Mouse (Mus musculus) neural tube, embryonic 10.5 days (tissue): ENCODE data around the gene Trio.

Experiments used
- DNase-seq: peaks from one replicate; pipeline ENCODE4 v3.0.0-alpha.2; 2017; ENCODE audit warnings: low spot score; ENCODE audit errors: extremely low spot score

The Trio gene

DNA sequence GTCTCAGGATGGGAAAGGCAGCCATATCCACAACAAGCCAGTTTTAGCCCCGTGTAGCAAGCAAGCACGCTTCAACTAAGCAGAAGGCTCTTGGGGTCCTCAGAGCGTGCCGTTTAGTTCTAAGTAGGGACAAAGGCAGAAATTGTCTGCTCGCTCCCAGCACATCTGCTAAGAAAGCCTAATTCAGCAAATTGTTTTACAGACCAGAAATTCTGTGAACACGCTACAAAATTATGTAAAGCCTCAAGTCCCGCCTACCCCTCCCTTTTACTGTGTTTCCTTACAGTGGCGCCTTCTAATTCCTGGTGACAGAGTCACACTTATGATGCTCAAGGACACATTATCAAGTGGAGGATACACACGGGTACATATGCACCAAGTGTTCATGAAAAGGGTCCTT, 80.1 kb downstream of the Trio start:
- DNase-seq = no peak

DNA sequence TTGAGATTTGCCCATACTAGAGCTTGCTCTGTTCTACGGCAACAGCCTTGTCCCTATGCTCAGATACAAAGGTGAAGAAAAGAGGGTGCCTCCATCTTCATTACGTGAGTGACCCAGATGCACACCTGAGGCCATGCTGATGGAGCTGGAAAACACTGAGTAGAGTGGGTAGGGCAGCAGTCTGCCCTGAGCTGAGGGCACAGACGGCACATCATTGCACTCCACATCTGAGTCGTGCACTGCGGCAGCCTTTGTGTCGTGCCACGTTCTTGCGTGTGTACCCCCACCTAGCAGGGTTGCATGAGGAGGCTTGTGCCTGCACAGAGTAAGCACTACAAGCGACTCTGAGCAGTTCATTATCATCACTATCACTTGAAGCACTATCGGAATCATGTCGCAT, 80.8 kb downstream of the Trio start:
- no peak for DNase-seq

DNA sequence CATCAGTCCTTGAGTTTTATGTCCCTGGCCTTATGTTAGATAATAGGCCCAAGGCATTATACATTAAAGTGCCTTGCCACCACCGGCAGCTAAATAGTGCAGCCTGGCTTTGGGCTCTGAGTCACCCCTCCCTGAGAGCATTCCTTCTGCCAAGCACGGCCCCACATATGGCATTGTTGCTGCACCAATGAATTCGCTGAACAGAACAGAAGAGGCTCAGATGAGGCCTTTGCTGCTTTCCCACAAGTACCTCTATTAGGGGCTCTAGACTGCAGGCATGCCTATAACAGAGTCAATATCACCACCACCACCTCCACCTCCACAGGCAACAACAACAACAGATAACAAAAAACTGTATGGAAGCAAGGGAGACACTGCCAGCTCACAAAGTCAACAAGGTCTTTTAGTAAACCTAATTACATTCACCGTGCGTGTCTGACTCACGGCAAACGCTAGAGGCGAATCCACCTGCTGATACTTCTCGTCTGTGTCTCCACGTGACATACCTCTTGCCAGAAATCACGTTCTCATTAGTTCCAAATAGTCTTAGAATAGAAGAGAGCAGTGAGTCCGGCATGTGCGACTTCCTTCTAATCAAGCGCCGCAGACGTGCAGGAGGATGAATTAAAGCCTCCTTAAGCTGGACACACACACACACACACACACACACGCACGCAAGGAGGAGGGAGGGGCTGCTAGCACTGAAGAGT, 82.0 kb downstream of the Trio start:
- no peak for DNase-seq

DNA sequence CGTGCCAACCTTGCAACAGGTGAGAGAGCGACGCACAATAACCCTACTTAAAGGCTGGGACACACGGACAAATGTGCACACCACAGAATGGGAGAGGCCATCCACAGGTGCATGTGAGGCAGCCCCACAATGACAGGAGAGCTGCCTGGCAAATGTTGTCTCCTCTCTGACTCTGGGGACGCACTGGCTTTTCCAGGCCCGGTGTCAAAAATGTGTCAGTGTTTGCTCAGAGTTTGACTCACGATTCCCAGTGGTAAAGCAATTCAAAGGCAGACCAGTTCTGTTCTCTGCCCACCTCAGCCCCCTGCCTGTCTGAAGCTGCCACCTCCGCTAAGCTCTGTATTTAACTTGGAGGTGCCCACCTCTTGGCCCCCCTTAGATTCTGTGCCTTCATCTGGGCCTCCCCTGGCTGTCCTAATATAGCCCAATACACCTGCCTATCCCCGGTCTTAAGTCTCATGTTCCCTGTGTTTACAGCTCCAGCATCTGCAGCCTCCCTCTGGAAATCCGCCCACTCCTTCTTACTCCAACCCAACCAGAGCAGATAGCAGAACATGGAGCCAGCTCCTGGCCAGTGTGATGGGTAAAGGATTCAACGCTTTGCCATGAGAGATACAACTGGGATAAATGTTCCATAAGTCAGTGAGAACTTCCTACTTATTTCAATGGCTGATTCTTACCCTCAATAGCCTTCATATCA, 83.3 kb downstream of the Trio start:
- DNase-seq = no peak

DNA sequence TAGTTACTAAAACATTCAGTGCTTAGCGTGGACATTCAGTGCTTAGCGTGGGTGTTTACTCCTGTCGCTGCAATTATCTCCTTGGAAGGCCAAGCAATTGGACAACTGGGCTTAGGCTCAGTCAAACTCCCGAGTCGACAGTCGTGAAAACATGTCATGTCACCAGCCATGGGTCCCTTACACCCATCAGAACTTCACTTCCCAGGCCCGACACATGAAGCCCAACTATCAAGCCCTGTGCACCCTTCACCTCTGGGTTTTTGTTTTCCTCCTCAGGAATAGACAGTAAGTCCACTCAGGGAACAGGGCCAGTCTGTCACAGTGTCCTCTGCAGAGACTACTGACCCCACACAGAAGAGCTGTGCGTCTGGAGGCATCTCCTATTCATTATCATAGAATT, 84.2 kb downstream of the Trio start:
- no peak for DNase-seq

DNA sequence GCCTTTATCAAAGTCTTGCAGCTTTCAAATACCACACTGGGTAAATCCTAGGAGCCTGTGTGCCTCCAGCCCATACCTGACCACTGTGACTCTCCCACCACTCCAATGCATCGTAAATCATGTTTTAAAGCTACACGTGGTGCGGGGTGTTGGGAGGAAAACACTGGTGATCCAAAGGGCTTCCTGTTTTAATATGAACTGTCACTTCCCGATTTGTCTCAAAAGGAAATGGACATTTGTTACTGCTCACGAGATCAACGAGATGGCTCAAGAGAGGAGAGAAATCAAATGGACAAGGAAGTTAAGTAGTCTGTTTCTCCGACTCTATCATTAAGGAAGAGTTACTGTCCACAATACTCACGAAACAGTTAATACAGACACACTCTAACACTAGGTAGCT, 84.6 kb downstream of the Trio start:
- no peak for DNase-seq

DNA sequence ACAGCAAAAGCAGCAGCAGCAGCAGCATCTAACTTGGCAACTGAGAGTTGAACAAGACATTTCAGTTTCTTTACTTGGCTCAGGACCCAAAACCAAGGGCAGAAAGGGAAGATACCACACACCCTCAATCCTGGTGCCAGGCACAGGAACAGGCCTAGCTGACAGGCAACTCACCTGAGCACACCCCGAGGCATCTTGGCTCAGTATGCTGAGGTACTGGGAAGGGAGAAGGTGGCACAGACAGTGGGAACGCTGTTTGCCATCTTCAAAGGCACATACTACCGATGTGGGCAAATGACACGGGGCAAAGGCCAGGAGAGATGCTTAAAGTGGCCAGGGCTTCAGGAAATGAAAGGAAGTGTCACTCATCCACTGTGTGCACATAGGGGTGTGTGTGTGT, 85.6 kb downstream of the Trio start:
- no peak for DNase-seq

DNA sequence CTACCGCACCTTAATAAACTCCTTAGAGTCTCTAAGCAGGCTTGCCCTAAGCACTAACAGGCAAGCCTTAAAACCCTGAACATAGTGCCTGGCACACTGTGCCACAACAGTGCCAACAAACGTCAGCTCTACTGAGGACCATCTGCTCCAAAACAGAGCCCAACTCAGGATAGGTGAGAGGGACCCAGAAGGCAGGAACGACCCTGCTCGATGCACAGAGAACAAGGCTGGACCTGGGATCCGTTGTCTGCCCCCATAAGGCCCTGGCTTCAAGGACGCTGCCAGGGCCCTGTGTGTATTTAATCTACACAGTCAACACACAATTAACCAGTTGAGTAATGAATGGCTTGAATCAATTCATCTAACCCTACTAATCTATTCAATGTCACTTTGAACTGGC, 86.8 kb downstream of the Trio start:
- no peak for DNase-seq

DNA sequence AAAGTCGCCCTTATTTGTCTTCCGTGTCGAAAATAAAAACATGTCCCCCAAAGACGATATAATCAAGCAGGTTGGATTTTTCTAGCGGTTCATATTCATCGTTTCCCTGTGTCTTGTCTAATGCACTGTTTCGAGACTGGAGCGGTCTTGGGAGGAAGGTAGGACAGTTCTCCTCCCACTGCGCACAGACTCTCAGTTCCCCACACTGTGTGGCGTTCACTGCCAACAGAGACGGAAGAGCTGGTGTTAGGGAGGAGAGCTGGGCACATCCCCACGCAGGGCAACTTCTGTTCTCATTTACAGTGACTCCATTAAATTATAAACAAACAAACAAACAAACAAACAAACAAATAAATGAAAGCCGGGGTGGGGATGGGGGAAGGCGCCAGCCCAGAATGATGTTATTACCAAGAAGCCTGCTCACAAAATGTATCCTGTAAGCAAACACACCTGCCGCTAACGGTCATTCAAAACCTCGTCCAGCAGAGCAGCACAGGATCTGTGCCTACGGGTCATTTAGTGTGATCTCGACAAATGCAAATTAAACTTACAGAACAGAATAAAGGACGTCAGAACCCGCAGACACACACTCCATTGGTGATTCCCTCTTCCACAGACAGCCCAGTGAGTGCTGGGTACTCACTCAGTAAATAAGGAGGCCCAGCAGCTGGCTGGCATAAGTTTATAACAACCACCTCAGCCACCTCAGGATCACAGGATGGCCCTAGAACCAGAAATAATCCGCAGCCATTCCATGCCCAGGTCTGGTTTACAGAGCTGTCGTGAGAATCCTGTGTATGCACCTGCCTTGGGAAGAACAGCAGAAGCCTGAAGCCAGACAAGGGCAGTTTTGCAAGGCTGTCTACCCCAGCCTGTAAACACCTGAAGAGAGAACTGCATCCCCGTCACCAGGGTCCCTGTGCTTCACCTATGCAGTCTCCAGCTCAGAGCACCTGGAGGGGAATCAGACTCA, 87.5 kb downstream of the Trio start:
- DNase-seq = no peak

DNA sequence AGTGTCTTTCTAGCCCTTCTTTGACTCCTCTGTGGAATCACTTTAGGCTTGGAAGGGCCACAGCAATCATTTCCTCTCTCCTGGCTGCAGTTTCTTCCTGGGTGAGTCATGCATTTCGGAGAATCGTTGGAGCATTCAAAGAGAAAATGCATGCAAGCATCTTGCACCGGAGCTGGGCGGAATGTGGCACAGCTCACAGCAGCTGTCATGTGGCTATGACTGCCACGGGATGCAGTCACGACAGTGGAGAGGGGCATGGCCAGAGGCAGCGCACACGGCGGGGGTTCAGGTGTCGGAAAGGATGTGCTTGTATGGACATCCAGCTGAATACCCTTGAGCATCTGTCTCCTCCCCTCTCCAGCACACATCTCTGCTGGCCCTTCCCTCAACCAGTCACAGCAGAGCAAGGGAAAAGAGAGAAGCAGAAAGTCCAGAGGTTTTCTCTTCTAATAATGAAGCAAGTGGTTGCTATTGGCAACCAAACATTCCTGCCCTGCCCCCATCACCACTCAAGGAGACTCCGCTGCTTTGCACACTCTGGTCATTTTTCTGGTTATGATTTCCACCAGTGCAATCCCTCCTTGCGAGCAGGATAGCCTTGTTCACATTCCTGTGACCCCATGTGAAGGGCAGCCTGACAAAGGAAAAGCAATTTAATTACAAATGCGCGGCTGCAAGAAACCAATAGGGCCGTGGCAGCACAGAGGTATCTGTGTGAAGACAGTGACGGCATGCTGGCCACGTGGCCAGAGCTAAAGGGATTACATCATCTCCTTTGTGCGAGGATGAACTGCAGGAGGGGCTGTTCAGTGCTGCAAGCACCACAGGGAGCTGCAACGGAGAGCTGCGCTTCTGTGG, 88.4 kb downstream of the Trio start:
- peak; percentile 82 for DNase-seq

DNA sequence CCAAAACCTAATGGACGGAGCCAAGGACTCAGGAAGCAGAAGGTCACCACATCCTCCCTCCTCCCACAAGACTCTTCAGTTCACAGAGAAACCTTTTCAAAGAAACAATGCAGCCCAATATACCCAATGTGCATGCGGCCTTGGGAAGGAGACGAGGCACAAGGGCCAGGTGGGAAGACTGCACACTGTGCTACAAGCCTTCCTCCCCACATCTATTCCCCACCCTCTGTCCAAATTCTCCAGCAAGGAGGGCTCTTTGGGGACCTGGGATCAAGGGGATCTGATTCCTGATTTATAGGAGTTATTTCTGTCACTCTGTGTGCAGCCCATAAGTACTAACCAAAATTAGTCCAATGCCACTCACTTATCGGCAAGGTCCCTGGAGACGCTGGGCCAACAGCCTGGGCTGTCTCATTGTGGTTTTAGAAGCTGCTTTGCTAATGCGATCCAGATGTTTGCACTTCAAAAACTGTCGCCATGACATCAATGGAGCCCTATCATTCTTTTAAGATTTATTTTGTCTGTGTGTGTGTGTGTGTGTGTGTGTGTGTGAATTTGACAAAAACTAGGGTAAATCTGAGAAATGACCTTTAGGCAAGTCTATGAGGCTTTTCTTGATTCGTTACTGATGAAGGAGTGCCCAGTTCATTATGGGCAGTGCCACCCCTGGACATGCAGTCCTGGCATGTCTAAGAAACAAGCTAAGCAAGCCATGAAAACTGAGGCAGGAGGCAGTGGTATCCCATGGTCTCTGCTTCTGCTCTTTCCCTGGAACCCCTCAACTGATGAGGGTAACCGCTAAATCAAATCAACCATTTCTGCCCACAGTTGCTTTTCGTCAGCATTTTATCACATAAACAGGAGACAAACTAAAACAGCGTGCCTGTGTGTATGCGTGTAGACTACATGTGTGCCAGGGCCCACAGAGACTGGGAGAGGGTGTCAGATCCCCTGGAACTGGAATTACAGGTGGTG, 89.6 kb downstream of the Trio start:
- peak; percentile 37 for DNase-seq

DNA sequence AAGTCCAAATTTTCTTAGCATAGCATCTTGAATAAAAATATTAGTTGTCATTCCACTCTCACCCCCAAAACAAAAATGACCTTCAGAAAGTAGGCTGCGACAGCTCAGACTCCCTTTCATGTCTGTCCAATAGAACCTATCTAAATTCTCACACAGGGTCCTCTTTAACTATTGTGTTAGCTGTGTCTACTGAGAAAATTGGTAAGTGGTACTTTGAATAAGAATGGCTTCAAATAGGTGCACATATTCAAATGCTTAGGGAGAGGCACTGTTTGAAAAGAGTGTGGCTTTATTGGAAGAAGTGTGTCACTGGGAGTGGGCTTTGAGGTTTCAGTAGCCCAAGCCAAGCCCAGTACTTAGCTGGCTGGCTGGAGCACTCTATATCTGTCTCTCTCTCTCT, 92.4 kb downstream of the Trio start:
- no peak for DNase-seq

DNA sequence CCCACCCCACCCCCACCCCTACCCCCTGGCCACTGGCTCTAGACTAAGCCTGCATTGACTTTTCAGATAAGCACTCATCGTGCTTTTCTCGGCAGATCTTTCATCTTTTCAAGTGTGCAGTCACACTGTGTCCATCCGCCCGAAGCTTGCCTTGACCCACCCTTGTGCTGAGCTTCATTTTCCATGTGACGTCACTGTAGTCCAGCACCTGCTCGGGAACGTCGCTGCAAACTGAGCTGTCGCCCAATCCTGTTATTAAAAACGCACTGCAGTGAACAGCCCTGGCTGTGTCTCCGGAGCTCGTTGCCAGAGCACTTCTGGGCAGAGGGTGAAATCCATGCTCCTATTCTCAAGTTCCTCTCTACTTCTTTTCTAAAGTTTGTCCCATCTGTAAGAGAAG, 93.8 kb downstream of the Trio start:
- no peak for DNase-seq

DNA sequence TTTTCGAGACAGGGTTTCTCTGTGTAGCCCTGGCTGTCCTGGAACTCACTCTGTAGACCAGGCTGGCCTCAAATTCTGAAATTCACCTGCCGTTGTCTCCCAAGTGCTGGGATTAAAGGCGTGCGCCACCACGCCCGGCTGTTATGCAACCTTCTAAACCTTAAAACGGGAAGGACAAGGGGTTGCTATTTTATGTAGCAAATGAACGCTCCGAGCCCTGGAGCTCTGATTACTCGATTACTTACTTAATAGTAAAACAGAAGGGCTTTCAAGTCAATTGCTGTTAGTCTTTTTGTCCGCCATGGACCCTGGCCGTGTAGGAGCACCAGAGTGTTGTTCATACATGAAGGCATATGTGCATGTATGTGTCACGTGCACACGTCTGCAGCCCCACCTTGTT, 94.2 kb downstream of the Trio start:
- DNase-seq = no peak

DNA sequence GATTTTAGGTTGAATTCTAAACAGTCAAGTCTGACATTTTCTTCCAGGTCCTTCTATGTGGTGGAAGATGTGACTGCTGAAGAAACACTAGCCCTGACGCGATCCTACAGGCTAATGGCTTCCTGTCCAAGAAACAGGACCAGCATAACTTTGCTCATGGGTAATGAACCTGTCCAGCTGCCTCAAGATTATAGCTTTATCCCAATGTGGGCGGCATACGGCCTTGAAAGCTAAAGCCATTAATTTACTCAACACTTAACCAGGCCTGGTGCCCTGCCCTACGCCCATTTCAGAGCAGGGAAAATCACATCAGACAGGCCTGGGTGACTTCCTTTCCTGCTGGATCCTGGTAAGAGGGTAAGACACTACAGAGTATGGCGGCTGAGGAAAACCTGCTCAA, 98.0 kb downstream of the Trio start:
- no peak for DNase-seq

DNA sequence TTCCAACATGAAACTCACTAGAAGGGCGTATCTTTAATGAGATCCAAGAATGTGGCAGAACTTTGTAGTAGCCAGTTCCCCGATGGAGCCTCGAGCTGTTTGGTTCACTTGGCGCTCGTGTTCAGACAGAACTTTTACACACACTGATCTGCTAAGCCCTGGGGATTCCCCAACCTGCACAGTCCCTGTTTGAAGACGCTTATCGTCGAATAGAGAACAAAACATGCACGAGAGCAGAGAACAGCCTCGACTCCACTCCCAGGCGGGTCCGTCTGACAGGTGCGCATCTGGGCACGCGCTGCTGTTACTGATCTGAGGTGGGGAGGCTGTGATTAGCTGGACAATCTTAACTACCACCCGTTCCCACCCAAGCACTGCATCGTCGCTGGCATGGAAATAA, 98.7 kb downstream of the Trio start:
- no peak for DNase-seq

DNA sequence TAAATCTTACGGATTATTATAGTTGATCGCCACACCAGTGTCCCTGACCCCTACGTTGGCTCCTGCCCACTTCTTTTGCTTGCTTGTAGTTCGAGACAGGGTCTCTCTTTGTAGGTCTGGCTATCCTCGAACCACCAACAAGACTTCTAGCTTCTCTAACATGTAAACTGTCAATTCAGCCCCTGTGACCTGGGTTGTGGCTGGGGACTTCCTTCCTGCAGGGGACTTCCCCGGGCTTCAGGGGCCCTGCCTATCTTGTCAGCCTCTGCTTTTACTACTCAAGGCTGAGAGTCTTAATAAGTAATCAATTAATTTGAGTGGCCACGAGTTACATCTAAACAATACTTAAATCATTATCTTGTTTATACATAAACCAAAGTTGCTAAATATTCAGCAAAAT, 99.2 kb downstream of the Trio start:
- no peak for DNase-seq

DNA sequence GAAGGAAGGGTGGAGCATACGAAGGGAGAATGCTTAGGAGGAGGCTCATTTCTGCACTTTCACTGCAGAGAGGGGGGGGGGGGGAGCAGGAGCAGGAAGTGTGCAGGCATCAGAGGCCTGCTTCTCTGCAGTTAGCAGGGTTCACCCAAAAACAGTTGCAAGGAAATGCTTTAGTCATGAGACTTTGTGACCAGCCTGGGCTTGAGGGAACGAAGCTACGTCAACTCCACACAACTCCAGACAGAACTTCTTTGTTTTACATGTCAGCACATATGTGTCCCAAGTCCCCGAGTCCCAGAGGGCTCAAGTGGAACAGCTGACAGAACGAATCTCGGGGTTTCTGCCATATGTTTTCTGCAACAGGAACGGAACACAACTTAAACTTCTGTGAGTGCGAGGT, 99.8 kb downstream of the Trio start:
- no peak for DNase-seq

DNA sequence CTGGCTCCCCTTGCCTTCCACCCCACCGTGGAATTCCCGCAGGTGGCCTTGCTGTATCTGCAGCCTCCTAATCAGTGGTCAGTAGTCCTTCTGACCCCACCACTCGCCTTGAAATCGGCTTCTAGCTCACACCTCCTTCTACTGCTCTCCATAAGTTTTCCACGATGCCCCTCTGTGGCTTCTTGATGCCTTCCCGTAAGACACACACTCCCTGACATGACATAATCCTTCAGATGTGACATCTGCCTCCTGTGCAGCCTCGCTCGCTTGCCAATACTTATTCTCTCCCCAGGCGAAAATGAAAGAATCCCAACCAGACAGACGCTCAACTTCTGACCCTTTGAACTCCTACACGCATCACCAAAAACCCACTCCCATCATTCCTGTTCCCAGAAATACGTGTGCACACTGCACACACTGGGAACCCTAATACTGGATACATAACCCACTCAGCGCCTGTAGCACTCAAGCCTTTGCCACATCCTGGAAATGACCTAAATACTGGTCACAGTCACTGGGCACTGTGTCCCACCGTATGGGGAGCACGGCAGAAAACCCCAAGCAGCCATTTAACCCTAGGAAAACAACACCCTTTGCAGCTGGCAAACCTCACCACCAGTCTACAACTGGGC, 100.5 kb downstream of the Trio start:
- DNase-seq = no peak

DNA sequence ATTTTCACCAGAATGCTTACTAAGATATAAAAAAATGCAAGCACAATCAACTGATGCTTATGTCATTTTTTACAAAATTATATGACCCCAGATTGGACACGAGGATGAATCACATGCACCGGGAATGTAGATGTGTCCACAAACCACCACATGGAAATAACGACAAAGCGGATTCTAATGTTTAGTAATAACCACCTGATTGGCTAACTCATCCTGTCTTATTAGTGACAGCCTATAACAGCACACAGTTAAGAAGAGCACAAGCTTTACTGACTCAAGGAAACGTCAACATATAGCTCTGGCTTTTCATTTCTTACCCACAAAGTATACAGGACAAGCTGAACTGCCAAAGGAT, 101.7 kb downstream of the Trio start:
- DNase-seq = no peak
